Mouse (Mus musculus): ENCODE results near the gene Frmd4b.

The Frmd4b gene

GRCm38 (mm10) chr6:97521279-97522038 lies 95.9 kb downstream of the Frmd4b start:
- in situ Hi-C loops (cut with MboI, MseI), result loop anchor here (10.0 kb wide), 1 partner anchor 267 kb away; the partner anchor contains the start of gene Lmod3

- in situ Hi-C loops (cut with MboI, MseI), result loop anchor here (10.0 kb wide), 1 partner anchor 266 kb away; the partner anchor contains the start of gene Lmod3
These were observed 96.8 kb downstream of the Frmd4b start for GRCm38 (mm10) chr6:97520566-97520965.

- in situ Hi-C loops (cut with MboI, MseI), result loop anchor here (5.0 kb wide), 2 partner anchors 92 to 247 kb away; no protein-coding TSS in a partner anchor
These were observed 97.8 kb downstream of the Frmd4b start for GRCm38 (mm10) chr6:97519553-97519952.

GRCm38 (mm10) chr6:97518467-97518866 lies 98.9 kb downstream of the Frmd4b start:
- in situ Hi-C loops (cut with MboI, MseI), result loop anchor here (5.0 kb wide), 2 partner anchors 91 to 246 kb away; no protein-coding TSS in a partner anchor

GRCm38 (mm10) chr6:97517616-97518235 lies 99.6 kb downstream of the Frmd4b start:
- in situ Hi-C loops (cut with MboI, MseI), result loop anchor here (5.0 kb wide), 2 partner anchors 90 to 245 kb away; no protein-coding TSS in a partner anchor

- in situ Hi-C loops (cut with MboI, MseI), result loop anchor here (5.0 kb wide), 2 partner anchors 90 to 245 kb away; no protein-coding TSS in a partner anchor
These were observed 100.4 kb downstream of the Frmd4b start for GRCm38 (mm10) chr6:97516941-97517340.

- in situ Hi-C loops (cut with MboI, MseI), result no loop called here
These were observed 106.6 kb downstream of the Frmd4b start for GRCm38 (mm10) chr6:97510771-97511170.

- in situ Hi-C loops (cut with MboI, MseI), result no loop called here
These were observed 107.9 kb downstream of the Frmd4b start for GRCm38 (mm10) chr6:97509434-97509833.

- in situ Hi-C loops (cut with MboI, MseI), result no loop called here
These were observed 108.9 kb downstream of the Frmd4b start for GRCm38 (mm10) chr6:97508480-97508879.

GRCm38 (mm10) chr6:97507893-97508292 lies 109.4 kb downstream of the Frmd4b start:
- in situ Hi-C loops (cut with MboI, MseI), result no loop called here

- in situ Hi-C loops (cut with MboI, MseI), result no loop called here
These were observed 111.1 kb downstream of the Frmd4b start for GRCm38 (mm10) chr6:97506141-97506650.

- in situ Hi-C loops (cut with MboI, MseI), result no loop called here
These were observed 112.7 kb downstream of the Frmd4b start for GRCm38 (mm10) chr6:97504673-97505072.

GRCm38 (mm10) chr6:97501000-97501399 lies 116.3 kb downstream of the Frmd4b start:
- in situ Hi-C loops (cut with MboI, MseI), result no loop called here

GRCm38 (mm10) chr6:97500246-97500645 lies 117.1 kb downstream of the Frmd4b start:
- in situ Hi-C loops (cut with MboI, MseI), result no loop called here

- in situ Hi-C loops (cut with MboI, MseI), result no loop called here
These were observed 121.3 kb downstream of the Frmd4b start for GRCm38 (mm10) chr6:97496002-97496401.

- in situ Hi-C loops (cut with MboI, MseI), result no loop called here
These were observed 126.3 kb downstream of the Frmd4b start for GRCm38 (mm10) chr6:97491065-97491464.

GRCm38 (mm10) chr6:97488821-97489220 lies 128.5 kb downstream of the Frmd4b start:
- in situ Hi-C loops (cut with MboI, MseI), result no loop called here

- in situ Hi-C loops (cut with MboI, MseI), result no loop called here
These were observed 129.1 kb downstream of the Frmd4b start for GRCm38 (mm10) chr6:97488280-97488679.

- in situ Hi-C loops (cut with MboI, MseI), result no loop called here
These were observed 129.7 kb downstream of the Frmd4b start for GRCm38 (mm10) chr6:97487535-97488081.

- in situ Hi-C loops (cut with MboI, MseI), result no loop called here
These were observed 130.5 kb downstream of the Frmd4b start for GRCm38 (mm10) chr6:97486813-97487361.

GRCm38 (mm10) chr6:97485886-97486386 lies 131.4 kb downstream of the Frmd4b start:
- in situ Hi-C loops (cut with MboI, MseI), result no loop called here

- in situ Hi-C loops (cut with MboI, MseI), result no loop called here
These were observed 135.4 kb downstream of the Frmd4b start for GRCm38 (mm10) chr6:97481912-97482311.

Measured in T-helper 1 cell (primary cell).